Mouse (Mus musculus): ENCODE data around the gene Jph3. TPM values are rescaled to one million over a fixed set of nuclear protein-coding genes. Genes with fewer than 3 reads are reported as not detected.

Jph3 gene
- polyA plus RNA-seq, 1 experiment from 2014 or later, result 0.11 TPM

GRCm38 (mm10) chr8:121763700-121764013 is 34.2 kb downstream of the Jph3 start:
- ATAC-seq, result no peak
- no peak overlapping the region for H3K4me3 ChIP-seq (ENCODE audit: low read depth, low read length)
- H3K4me2 ChIP-seq (ENCODE audit: low read depth, low read length), result no peak overlapping the region
- 70% methylated on average over 9 of the region's 9 CpGs for WGBS (ENCODE audit: insufficient replicate concordance)
- H3K27ac ChIP-seq (ENCODE audit: low read depth), result no peak overlapping the region
- no peak overlapping the region for H3K9ac ChIP-seq (replicated peaks)
- H3K36me3 ChIP-seq (replicated peaks; ENCODE audit: insufficient read depth, low read length), result no peaks in the 10 kb centered on the region
- no peaks in the 10 kb centered on the region for H3K4me1 ChIP-seq (ENCODE audit: insufficient read depth)
- H3K9me3 ChIP-seq (ENCODE audit: low read length), result no peaks in the 10 kb centered on the region
- no peaks in the 10 kb centered on the region for H3K27me3 ChIP-seq (ENCODE audit: insufficient read depth, low read length)
- TF ChIP-seq EP300 (IDR thresholded peaks at IDR 0.05; ENCODE audit: low read depth), result no peak
- no peak for DNase-seq

GRCm38 (mm10) chr8:121765594-121766138 is 36.2 kb downstream of the Jph3 start:
- TF ChIP-seq CTCF (IDR thresholded peaks at IDR 0.05; ENCODE audit: low read depth) (no peak), EP300 (IDR thresholded peaks at IDR 0.05; ENCODE audit: low read depth) (no peak)
- Histone ChIP-seq H3K9ac (replicated peaks) (no peak overlapping the region), H3K27me3 (ENCODE audit: insufficient read depth, low read length) (no peaks in the 10 kb centered on the region), H3K4me3 (ENCODE audit: low read depth, low read length) (no peak overlapping the region), H3K4me2 (ENCODE audit: low read depth, low read length) (no peak overlapping the region), H3K4me1 (ENCODE audit: insufficient read depth) (no peaks in the 10 kb centered on the region), H3K9me3 (ENCODE audit: low read length) (no peaks in the 10 kb centered on the region), H3K36me3 (replicated peaks; ENCODE audit: insufficient read depth, low read length) (no peaks in the 10 kb centered on the region), H3K27ac (ENCODE audit: low read depth) (no peak overlapping the region)
- 64% methylated on average over 7 of the region's 7 CpGs for WGBS (ENCODE audit: insufficient replicate concordance)
- ATAC-seq (no peak), DNase-seq (no peak)

GRCm38 (mm10) chr8:121769095-121769494 is 39.7 kb downstream of the Jph3 start:
- Histone ChIP-seq H3K9me3 (ENCODE audit: low read length) (no peaks in the 10 kb centered on the region), H3K9ac (replicated peaks) (no peak overlapping the region), H3K36me3 (replicated peaks; ENCODE audit: insufficient read depth, low read length) (no peaks in the 10 kb centered on the region), H3K4me1 (ENCODE audit: insufficient read depth) (no peaks in the 10 kb centered on the region), H3K4me2 (ENCODE audit: low read depth, low read length) (no peak overlapping the region), H3K27ac (ENCODE audit: low read depth) (no peak overlapping the region), H3K4me3 (ENCODE audit: low read depth, low read length) (no peak overlapping the region), H3K27me3 (ENCODE audit: insufficient read depth, low read length) (no peaks in the 10 kb centered on the region)
- 47% methylated on average over 3 of the region's 3 CpGs for WGBS (ENCODE audit: insufficient replicate concordance)
- ATAC-seq (no peak), DNase-seq (no peak)
- TF ChIP-seq CTCF (IDR thresholded peaks at IDR 0.05; ENCODE audit: low read depth) (no peak), EP300 (IDR thresholded peaks at IDR 0.05; ENCODE audit: low read depth) (no peak)

GRCm38 (mm10) chr8:121769621-121770020 is 40.2 kb downstream of the Jph3 start:
- no peak for ATAC-seq
- Histone ChIP-seq H3K4me1 (ENCODE audit: insufficient read depth) (no peaks in the 10 kb centered on the region), H3K27me3 (ENCODE audit: insufficient read depth, low read length) (no peaks in the 10 kb centered on the region), H3K4me2 (ENCODE audit: low read depth, low read length) (no peak overlapping the region), H3K27ac (ENCODE audit: low read depth) (no peak overlapping the region), H3K9ac (replicated peaks) (no peak overlapping the region), H3K9me3 (ENCODE audit: low read length) (no peaks in the 10 kb centered on the region), H3K4me3 (ENCODE audit: low read depth, low read length) (no peak overlapping the region), H3K36me3 (replicated peaks; ENCODE audit: insufficient read depth, low read length) (no peaks in the 10 kb centered on the region)
- DNase-seq, result no peak
- WGBS (ENCODE audit: insufficient replicate concordance), result 88% methylated on average over 2 of the region's 2 CpGs
- TF ChIP-seq CTCF (IDR thresholded peaks at IDR 0.05; ENCODE audit: low read depth) (no peak), EP300 (IDR thresholded peaks at IDR 0.05; ENCODE audit: low read depth) (no peak)

GRCm38 (mm10) chr8:121770845-121771752 is 41.7 kb downstream of the Jph3 start:
- Histone ChIP-seq H3K4me3 (ENCODE audit: low read depth, low read length) (no peak overlapping the region), H3K4me1 (ENCODE audit: insufficient read depth) (no peaks in the 10 kb centered on the region), H3K9ac (replicated peaks) (no peak overlapping the region), H3K27me3 (ENCODE audit: insufficient read depth, low read length) (no peaks in the 10 kb centered on the region), H3K27ac (ENCODE audit: low read depth) (no peak overlapping the region), H3K4me2 (ENCODE audit: low read depth, low read length) (no peak overlapping the region), H3K9me3 (ENCODE audit: low read length) (no peaks in the 10 kb centered on the region), H3K36me3 (replicated peaks; ENCODE audit: insufficient read depth, low read length) (no peaks in the 10 kb centered on the region)
- TF ChIP-seq CTCF (IDR thresholded peaks at IDR 0.05; ENCODE audit: low read depth) (no peak), EP300 (IDR thresholded peaks at IDR 0.05; ENCODE audit: low read depth) (no peak)
- ATAC-seq, result no peak
- WGBS (ENCODE audit: insufficient replicate concordance), result 29% methylated on average over 19 of the region's 19 CpGs
- DNase-seq, result no peak

- no peak overlapping the region for H3K4me2 ChIP-seq (ENCODE audit: low read depth, low read length)
Observed at GRCm38 (mm10) chr8:121773876-121774275, 44.5 kb downstream of the Jph3 start.

More at GRCm38 (mm10) chr8:121773876-121774275, 44.5 kb downstream of the Jph3 start:
- H3K4me1 ChIP-seq (ENCODE audit: insufficient read depth), result no peaks in the 10 kb centered on the region
- WGBS (ENCODE audit: insufficient replicate concordance), result 77% methylated on average over 12 of the region's 12 CpGs
- no peaks in the 10 kb centered on the region for H3K9me3 ChIP-seq (ENCODE audit: low read length)
- H3K27ac ChIP-seq (ENCODE audit: low read depth), result no peak overlapping the region
- TF ChIP-seq EP300 (IDR thresholded peaks at IDR 0.05; ENCODE audit: low read depth) (no peak), CTCF (IDR thresholded peaks at IDR 0.05; ENCODE audit: low read depth) (no peak)
- H3K4me3 ChIP-seq (ENCODE audit: low read depth, low read length), result no peak overlapping the region
- ATAC-seq (no peak), DNase-seq (no peak)
- no peaks in the 10 kb centered on the region for H3K36me3 ChIP-seq (replicated peaks; ENCODE audit: insufficient read depth, low read length)
- H3K27me3 ChIP-seq (ENCODE audit: insufficient read depth, low read length), result no peaks in the 10 kb centered on the region
- H3K9ac ChIP-seq (replicated peaks), result no peak overlapping the region

Data from liver, postnatal 0 days (tissue).